Mouse (Mus musculus): ENCODE measurements around the gene Myh10. TPM values are rescaled to one million over a fixed set of nuclear protein-coding genes. Genes with fewer than 3 reads are reported as not detected.

Myh10 gene
- total and polyA plus RNA-seq, 3 experiments: 0.38 to 2.7 (median 0.62) TPM

DNA sequence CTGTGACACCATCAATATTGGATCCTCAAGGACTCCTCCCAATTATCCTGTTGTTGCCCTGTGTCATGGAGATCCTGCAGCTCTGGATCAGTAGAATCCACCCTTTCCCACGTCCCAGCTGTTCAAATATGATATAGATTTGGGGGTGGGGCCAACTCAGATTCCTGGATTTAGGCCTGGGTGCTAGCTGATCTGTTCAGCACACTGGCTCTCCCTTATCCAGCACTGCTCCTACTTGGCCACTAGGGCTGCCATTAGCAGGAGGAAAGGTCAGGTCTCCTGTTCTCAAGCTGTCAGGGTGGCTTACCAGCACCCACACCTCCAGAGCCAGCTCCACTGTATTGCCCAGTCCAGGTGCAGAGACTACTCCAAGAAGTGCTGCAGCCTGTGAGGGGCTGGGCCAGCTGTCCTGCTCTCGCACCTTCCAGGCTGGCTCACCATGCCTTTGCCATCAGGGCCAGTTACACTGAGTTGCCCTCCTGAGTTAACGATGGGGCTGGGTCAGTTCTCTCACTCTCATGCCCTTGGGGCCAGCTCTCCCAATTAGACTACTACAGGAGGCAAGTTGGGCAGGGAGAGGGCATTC, 10.0 kb upstream of the Myh10 start:
- Histone ChIP-seq H3K9me3 (replicated peaks; ENCODE audit: low read length) (no peaks in the 10 kb centered on the region), H3K4me1 (ENCODE audit: control insufficient read depth in 1 of 2, insufficient read depth in 2 of 2) (no peaks in the 10 kb centered on the region; a peak in 1 of 4 replicates), H3K4me2 (ENCODE audit: insufficient read depth, low read depth, poor library complexity, severe bottlenecking) (no peak overlapping the region), H3K79me2 (replicated peaks; ENCODE audit: control insufficient read depth, extremely low read depth, insufficient read depth, poor library complexity, severe bottlenecking) (no peaks in the 10 kb centered on the region), H3K36me3 (replicated peaks in 1 of 2; ENCODE audit: control insufficient read depth in 1 of 2, insufficient read depth in 1 of 2, low read length in 1 of 2) (no peaks in the 10 kb centered on the region), H3K27ac (ENCODE audit: insufficient read depth, low read depth) (no peak overlapping the region), H3K9ac (ENCODE audit: insufficient read depth, low read depth) (no peak overlapping the region), H3K4me3 (replicated peaks in 1 of 3; ENCODE audit: low read depth in 2 of 3, low read length in 2 of 3, poor library complexity in 1 of 3) (no peak overlapping the region), H3K27me3 (replicated peaks) (no peaks in the 10 kb centered on the region)
- in situ Hi-C loops (cut with MboI; ENCODE audit: low pct_ligation_motif_present, low pct_unique_long_range_greater_than_20kb, low sequenced_read_pairs) (no loop called here), dilution Hi-C loops (cut with MboI; ENCODE audit: extremely low pct_ligation_motif_present, extremely low pct_unique_long_range_greater_than_20kb, low sequenced_read_pairs) (no loop called here)
- no peak for DNase-seq (ENCODE audit: extremely low read depth)
- no peak for TF ChIP-seq E2F4 (IDR thresholded peaks at IDR 0.05; ENCODE audit: insufficient replicate concordance, low read depth, low read length)
- no peak for TF ChIP-seq ZMIZ1 (IDR thresholded peaks at IDR 0.05; ENCODE audit: low read depth, low read length)
- no peak for TF ChIP-seq CHD2 (IDR thresholded peaks at IDR 0.05; ENCODE audit: low read length)
- TF ChIP-seq ELF1 (IDR thresholded peaks at IDR 0.05; ENCODE audit: low read depth, low read length): no peak
- TF ChIP-seq ZKSCAN1 (IDR thresholded peaks at IDR 0.05; ENCODE audit: borderline replicate concordance, low read depth, low read length): no peak
- peak; percentile 13 for TF ChIP-seq RAD21 (IDR thresholded peaks at IDR 0.05; ENCODE audit: low read depth, low read length)
- TF ChIP-seq HCFC1 (IDR thresholded peaks at IDR 0.05; ENCODE audit: low read depth, low read length): no peak
- peak; percentile 23 to 58; a peak in 3 of 4 replicates for TF ChIP-seq CTCF (conservative IDR thresholded peaks at IDR 0.05 in 1 of 2, IDR thresholded peaks at IDR 0.05 in 1 of 2; ENCODE audit: low read depth in 2 of 2, low read length in 2 of 2)

DNA sequence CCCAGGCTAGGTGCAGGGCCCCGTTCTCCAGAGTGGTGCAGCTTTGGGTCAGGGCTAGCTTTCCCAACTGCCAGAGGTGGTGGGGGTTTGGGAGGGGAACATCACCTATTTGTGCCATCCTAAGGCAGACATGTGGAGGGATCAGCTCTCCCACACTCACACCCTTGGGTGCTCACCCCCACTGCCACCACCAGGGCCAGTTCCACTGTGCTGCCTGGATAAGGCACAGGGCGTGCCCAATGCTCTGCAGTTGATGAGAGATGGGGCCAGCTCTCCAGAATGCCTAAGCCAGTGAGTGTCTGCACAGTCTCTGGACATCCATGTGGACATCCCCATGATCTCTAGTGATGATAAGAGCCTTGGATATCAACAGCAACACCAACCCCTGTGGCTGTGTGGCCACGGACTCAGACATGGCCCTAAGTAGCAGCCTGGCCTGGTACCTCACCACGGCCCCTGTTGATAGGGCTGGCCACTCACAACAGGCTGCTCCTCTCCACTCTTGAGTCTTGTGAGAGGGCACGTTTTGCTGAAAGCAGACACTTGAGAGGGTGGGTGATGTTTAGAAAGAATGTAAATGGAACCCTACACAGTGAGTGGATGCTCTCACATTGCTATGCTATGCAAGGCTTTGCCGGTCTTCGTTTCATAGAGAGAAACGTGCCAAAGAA, 9.1 kb upstream of the Myh10 start:
- Histone ChIP-seq H3K79me2 (replicated peaks; ENCODE audit: control insufficient read depth, extremely low read depth, insufficient read depth, poor library complexity, severe bottlenecking) (no peaks in the 10 kb centered on the region), H3K36me3 (replicated peaks in 1 of 2; ENCODE audit: control insufficient read depth in 1 of 2, insufficient read depth in 1 of 2, low read length in 1 of 2) (no peaks in the 10 kb centered on the region), H3K4me1 (ENCODE audit: control insufficient read depth in 1 of 2, insufficient read depth in 2 of 2) (no peaks in the 10 kb centered on the region; a peak in 1 of 4 replicates), H3K27ac (ENCODE audit: insufficient read depth, low read depth) (no peak overlapping the region), H3K4me2 (ENCODE audit: insufficient read depth, low read depth, poor library complexity, severe bottlenecking) (no peak overlapping the region), H3K9ac (ENCODE audit: insufficient read depth, low read depth) (no peak overlapping the region), H3K4me3 (replicated peaks in 1 of 3; ENCODE audit: low read depth in 2 of 3, low read length in 2 of 3, poor library complexity in 1 of 3) (no peak overlapping the region), H3K27me3 (replicated peaks) (no peaks in the 10 kb centered on the region), H3K9me3 (replicated peaks; ENCODE audit: low read length) (no peaks in the 10 kb centered on the region)
- no peak for TF ChIP-seq JUND (conservative IDR thresholded peaks at IDR 0.05; ENCODE audit: low read depth, low read length)
- no peak for DNase-seq (ENCODE audit: extremely low read depth)
- in situ Hi-C loops (cut with MboI; ENCODE audit: low pct_ligation_motif_present, low pct_unique_long_range_greater_than_20kb, low sequenced_read_pairs): no loop called here
- dilution Hi-C loops (cut with MboI; ENCODE audit: extremely low pct_ligation_motif_present, extremely low pct_unique_long_range_greater_than_20kb, low sequenced_read_pairs): no loop called here

DNA sequence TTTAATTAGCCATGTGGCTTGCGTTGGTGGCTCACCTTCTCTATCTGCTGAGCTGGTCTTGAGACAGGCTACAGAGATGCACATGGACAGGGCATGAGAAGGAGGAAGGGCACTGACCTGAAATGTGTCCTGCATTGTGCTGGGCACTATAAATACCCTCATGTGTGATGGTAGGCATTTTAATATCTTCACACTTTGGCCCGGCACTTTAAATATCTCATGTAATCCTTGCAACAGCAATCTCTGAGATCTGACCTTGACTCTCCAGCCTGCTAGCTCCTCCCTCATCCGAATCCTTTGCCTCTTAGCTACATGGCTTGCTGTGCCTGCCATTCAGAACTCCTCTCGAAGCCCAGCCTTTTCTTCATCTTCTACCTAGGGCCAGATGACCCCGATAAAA, 5.4 kb upstream of the Myh10 start:
- in situ Hi-C loops (cut with MboI; ENCODE audit: low pct_ligation_motif_present, low pct_unique_long_range_greater_than_20kb, low sequenced_read_pairs) (no loop called here), dilution Hi-C loops (cut with MboI; ENCODE audit: extremely low pct_ligation_motif_present, extremely low pct_unique_long_range_greater_than_20kb, low sequenced_read_pairs) (no loop called here)
- H3K9ac ChIP-seq (ENCODE audit: insufficient read depth, low read depth): no peak overlapping the region
- no peaks in the 10 kb centered on the region for H3K9me3 ChIP-seq (replicated peaks; ENCODE audit: low read length)
- H3K27ac ChIP-seq (ENCODE audit: insufficient read depth, low read depth): no peak overlapping the region
- no peak for DNase-seq (ENCODE audit: extremely low read depth)
- no peak overlapping the region for H3K4me2 ChIP-seq (ENCODE audit: insufficient read depth, low read depth, poor library complexity, severe bottlenecking)
- no peaks in the 10 kb centered on the region for H3K27me3 ChIP-seq (replicated peaks)
- no peak overlapping the region for H3K4me3 ChIP-seq (replicated peaks in 1 of 3; ENCODE audit: low read depth in 2 of 3, low read length in 2 of 3, poor library complexity in 1 of 3)
- peaks cover under 1 to 3% of the 10 kb centered on the region in 2 experiments; a peak in 1 of 4 replicates for H3K4me1 ChIP-seq (ENCODE audit: control insufficient read depth in 1 of 2, insufficient read depth in 2 of 2)
- no peak for TF ChIP-seq ETS1 (conservative IDR thresholded peaks at IDR 0.05; ENCODE audit: low read depth, low read length)
- no peak for TF ChIP-seq GABPA (IDR thresholded peaks at IDR 0.05; ENCODE audit: insufficient replicate concordance, low read depth, low read length)
- no peak for TF ChIP-seq BHLHE40 (IDR thresholded peaks at IDR 0.05; ENCODE audit: low read depth, low read length)
- H3K36me3 ChIP-seq (replicated peaks in 1 of 2; ENCODE audit: control insufficient read depth in 1 of 2, insufficient read depth in 1 of 2, low read length in 1 of 2): no peaks in the 10 kb centered on the region
- no peaks in the 10 kb centered on the region for H3K79me2 ChIP-seq (replicated peaks; ENCODE audit: control insufficient read depth, extremely low read depth, insufficient read depth, poor library complexity, severe bottlenecking)
